Mouse (Mus musculus) gastrocnemius, postnatal 4 days (tissue): ENCODE measurements around the gene Sprr2a3. TPM values are rescaled to one million over a fixed set of nuclear protein-coding genes. Genes with fewer than 3 reads are reported as not detected.
"Not testable (repeated sequence)": the region's sequence is repeated elsewhere in the genome, so short reads cannot be mapped to it uniquely, and the experiment has no call there.

Source experiments
- DNase-seq, 2 experiments: peaks; one replicate each; pipeline ENCODE4 v3.0.0; 2021 to 2022; ENCODE audit warnings: low spot score in 2 of 2, mixed read lengths in 2 of 2
- long read RNA-seq, 2 experiments: library from polyadenylated mRNA; stranded (forward); transcript quantifications; one replicate each; pipeline ENCODE4 v2.0.0; 2021
- total RNA-seq, 2 experiments: library from RNA; stranded (reverse); gene quantifications; 2 replicates each; pipeline ENCODE4 v1.2.3; 2021

Sprr2a3 gene
- total RNA-seq: not detected
- long read RNA-seq, experiment 1: 0 reads
- long read RNA-seq, experiment 2: 0 reads

- not testable (repeated sequence) for DNase-seq
These were observed at the start of gene Sprr2a3 for GRCm38 (mm10) chr3:92285101-92285500. Gene Sprr2a3 (plus strand): TSS chr3:92285417.

GRCm38 (mm10) chr3:92236463-92237189 lies 48.6 kb upstream of the Sprr2a3 start:
- not testable (repeated sequence) for DNase-seq

- DNase-seq: not testable (repeated sequence)
These were observed 46.5 kb upstream of the Sprr2a3 start for GRCm38 (mm10) chr3:92238736-92239135.

GRCm38 (mm10) chr3:92239197-92239596 lies 46.0 kb upstream of the Sprr2a3 start:
- DNase-seq: not testable (repeated sequence)

GRCm38 (mm10) chr3:92244833-92245232 lies 40.4 kb upstream of the Sprr2a3 start:
- DNase-seq: not testable (repeated sequence)

- DNase-seq: not testable (repeated sequence)
These were observed 39.0 kb upstream of the Sprr2a3 start for GRCm38 (mm10) chr3:92246245-92246644.

- not testable (repeated sequence) for DNase-seq
These were observed 36.7 kb upstream of the Sprr2a3 start for GRCm38 (mm10) chr3:92248494-92248893.

GRCm38 (mm10) chr3:92250450-92250849 lies 34.8 kb upstream of the Sprr2a3 start:
- not testable (repeated sequence) for DNase-seq

GRCm38 (mm10) chr3:92253860-92254259 lies 31.4 kb upstream of the Sprr2a3 start:
- DNase-seq: not testable (repeated sequence)

- DNase-seq: not testable (repeated sequence)
These were observed 26.7 kb upstream of the Sprr2a3 start for GRCm38 (mm10) chr3:92258526-92258925.

- not testable (repeated sequence) for DNase-seq
These were observed 21.8 kb upstream of the Sprr2a3 start for GRCm38 (mm10) chr3:92263462-92263861.

- DNase-seq: not testable (repeated sequence)
These were observed 13.7 kb upstream of the Sprr2a3 start for GRCm38 (mm10) chr3:92271414-92271985.

GRCm38 (mm10) chr3:92273504-92273903 lies 11.7 kb upstream of the Sprr2a3 start:
- not testable (repeated sequence) for DNase-seq

- DNase-seq: not testable (repeated sequence)
These were observed 11.2 kb upstream of the Sprr2a3 start for GRCm38 (mm10) chr3:92274018-92274417.

GRCm38 (mm10) chr3:92279663-92280062 lies 5.6 kb upstream of the Sprr2a3 start:
- not testable (repeated sequence) for DNase-seq

GRCm38 (mm10) chr3:92280963-92281606 lies 4.1 kb upstream of the Sprr2a3 start:
- not testable (repeated sequence) for DNase-seq

- DNase-seq: not testable (repeated sequence)
These were observed 3.3 kb downstream of the Sprr2a3 start for GRCm38 (mm10) chr3:92288489-92288888.

- DNase-seq: no peak
These were observed 22.2 kb downstream of the Sprr2a3 start for GRCm38 (mm10) chr3:92307406-92307805.

- no peak for DNase-seq
These were observed 31.1 kb downstream of the Sprr2a3 start, which contains the start of gene Sprr2b for GRCm38 (mm10) chr3:92316320-92316719. Gene Sprr2b (plus strand): TSS chr3:92316620.

- no peak for DNase-seq
These were observed 32.2 kb downstream of the Sprr2a3 start for GRCm38 (mm10) chr3:92317384-92317783.

- no peak for DNase-seq
These were observed 51.1 kb downstream of the Sprr2a3 start for GRCm38 (mm10) chr3:92336278-92336677.

- no peak for DNase-seq
These were observed 53.6 kb downstream of the Sprr2a3 start, which contains the start of gene Sprr2d for GRCm38 (mm10) chr3:92338840-92339239. Gene Sprr2d (plus strand): TSS chr3:92339140.
